Mouse (Mus musculus): ENCODE results near the gene Bzw2.
"Not testable (repeated sequence)": the region's sequence is repeated elsewhere in the genome, so short reads cannot be mapped to it uniquely, and the experiment has no call there.

Gene Bzw2

DNA sequence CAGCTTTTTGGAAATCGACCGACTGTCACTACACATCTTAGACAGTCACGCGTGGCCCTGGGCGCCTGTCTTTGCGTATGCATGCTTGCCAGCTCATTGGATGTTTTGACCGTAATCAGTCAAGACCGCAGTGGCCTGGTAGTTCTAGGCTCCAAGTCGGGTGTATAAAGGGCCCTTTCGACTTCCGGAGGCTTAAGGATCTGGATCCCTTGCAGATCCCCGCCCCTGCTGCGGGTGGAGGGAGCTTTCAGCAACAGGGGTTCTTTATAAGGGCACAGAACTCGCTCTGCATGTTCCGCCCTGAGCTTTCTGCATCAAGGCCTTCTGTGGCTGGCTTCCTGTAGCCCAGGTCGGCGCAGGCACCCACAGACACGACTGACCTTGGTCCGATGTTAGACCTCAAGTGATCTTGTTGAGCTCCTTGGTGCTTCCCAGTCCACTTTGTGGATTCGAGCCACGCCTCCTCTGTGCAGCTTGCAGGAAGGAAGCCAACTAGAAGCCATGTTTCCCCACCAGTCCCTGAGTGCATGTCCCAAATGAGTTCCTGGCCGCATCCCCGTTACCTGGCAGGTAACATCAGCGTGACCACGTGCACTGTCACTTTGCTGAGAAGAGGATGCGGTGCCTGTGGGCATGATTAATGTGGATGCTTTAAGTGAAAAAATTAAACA lies at the start of gene Bzw2:
Bzw2 (minus strand) TSS at position 443 of the 671 bp plus-strand sequence.
- peak; percentile 81 to 86 for DNase-seq

DNA sequence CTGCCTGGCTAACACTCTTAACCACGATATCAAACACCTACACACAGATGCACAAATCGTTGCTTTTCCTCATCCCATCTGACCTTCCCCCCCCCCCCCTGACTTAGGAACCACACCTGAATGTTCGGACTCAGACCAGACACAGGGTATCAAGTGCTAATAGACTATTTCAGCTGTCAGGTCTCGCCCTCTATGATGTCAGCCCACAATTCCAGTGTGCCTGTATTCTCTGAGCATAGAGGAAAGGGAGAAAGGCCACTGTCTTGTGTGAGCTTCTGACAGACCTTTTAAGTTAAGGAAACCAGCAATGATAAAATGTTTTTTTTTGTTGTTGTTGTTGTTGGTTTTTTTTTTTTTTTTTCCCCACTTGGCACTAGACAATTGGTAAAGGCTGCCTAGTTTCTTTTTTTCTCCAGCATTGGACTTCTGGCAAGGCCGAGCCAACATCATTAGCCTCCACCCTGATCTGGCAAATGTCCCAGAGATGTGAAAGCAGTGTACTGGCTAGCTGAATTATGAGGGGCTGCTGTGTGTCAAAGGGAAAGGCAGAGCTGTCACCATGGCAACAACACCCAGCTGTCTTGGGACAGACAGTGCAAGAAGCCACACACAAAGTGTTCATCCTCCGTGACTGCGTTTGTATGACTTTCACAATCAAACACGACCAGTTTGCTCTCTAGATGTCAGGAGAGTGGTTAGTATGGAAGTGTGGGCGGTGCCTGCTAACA lies 49.4 kb upstream of the Bzw2 start:
- peak; percentile 55 to 63 for DNase-seq

DNA sequence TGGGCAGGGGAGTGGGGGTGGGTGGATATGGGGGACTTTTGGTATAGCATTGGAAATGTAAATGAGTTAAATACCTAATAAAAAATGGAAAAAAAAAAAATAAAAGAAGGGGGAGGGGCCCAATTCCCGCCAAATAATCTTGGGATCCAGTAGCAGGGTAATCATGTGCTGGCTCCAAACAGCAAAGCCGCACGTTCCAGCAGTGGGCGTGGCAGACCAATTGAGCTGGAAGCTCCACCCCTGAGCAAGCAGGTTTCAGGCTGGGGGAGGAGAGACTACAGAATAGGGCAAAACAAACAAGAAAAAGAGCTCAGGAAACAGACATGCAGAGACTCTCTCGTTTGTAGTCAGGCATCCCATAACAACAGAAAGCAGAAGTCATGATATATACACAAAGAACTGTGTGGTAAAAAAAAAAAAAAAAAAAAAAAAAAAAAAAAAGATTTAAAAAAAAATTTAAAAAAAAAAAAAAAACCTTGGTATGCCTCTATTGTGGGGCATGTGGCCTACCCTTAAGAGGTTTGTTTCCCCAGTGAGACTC lies 47.8 kb upstream of the Bzw2 start:
- DNase-seq, result not testable (repeated sequence)

DNA sequence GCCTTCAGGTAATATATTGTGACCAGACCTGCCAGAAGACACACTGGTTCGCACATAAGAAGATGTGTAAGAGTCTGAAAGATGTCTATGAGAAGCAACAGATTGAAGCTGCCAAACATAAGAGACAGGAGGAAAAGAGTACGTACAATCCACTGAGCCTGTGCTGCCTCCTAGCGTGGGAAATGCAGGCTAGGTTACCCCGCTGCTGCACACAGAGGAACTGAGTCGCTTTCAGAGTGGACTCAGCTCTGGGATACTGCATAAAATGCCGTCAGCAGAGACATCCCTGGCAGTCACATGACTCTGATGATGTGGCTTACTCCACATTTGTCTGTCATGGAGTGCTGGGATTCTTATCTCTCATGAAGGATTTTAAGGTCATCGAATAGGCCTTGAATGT lies 37.1 kb upstream of the Bzw2 start:
- no peak for DNase-seq

DNA sequence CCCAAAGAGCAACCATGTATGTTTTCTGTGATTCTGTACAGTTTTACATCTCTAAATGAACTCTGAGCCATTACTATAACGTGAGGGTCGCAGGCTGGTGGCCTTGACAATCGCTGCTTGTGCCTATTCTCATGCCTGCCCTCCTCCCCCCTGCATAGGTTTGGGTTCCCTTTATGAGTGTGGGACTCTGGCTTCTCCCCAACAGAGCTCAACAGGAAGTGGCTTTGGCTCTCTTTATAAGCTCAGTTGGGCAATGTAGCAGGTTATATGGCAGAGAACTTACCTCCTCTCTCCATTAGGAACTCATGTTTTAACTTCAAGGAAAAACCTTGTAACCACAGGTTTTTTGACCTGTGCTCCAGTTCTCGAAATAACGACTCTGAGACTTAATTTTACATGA lies 32.5 kb upstream of the Bzw2 start:
- DNase-seq, result no peak

DNA sequence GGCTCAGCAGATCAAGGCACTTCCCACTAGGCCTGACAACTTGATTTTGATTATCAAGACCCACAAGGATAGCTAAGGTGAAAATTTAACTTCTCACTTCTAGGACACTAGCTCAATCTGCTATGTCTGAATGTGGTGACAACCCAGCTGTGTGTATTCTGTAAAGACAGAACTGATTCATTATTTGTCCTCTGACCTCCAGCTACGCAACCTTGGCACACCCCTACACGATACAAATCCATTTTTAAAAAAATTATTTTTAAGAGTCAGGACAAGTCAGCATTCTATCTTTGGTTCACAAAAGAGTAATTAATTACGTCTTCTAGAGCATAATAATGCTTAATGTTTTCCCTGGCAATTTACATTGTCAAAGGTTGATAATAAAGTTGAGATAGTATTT lies 31.7 kb upstream of the Bzw2 start:
- DNase-seq, result no peak

DNA sequence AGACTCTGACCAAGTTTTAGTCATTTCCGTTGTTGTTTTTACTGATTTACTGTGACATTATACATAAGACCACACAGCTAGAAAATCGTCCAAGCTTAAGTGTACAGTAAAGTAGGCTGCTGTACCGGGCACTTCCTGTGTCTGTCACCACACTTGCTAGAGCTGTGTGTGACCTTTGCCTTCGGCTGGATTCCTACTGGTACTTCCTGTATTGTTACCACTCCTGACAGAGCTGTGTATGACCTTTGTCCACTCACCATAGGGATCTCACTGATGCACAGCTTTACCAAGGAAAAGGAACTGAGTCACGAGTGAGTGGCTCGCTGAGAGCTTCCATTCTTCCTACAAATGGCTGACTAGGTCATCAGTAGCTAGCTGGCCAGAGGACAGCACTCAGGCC lies 29.2 kb upstream of the Bzw2 start:
- DNase-seq, result peak in 1 of 2 experiments; percentile 26

DNA sequence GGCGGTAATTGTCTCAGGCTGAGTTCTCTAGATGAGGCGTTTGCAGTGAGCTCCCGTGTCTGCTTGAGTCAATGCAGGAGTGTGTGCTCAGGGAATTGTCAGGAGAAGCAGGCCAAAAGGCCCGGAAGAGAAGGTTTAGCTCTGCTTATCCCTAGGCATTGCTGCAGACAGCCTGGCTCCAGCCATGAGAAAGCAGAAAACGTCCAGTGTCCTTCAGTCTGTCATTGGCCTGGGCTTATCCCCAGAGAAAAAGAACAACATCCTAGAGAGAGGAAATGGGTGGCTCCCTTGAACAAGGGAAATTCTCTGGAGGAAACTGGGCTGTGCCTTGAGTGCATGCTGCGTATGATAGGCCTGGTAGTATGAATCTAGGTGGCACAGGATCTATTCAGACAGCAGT lies 24.7 kb upstream of the Bzw2 start:
- DNase-seq, result peak; percentile 10 to 33

DNA sequence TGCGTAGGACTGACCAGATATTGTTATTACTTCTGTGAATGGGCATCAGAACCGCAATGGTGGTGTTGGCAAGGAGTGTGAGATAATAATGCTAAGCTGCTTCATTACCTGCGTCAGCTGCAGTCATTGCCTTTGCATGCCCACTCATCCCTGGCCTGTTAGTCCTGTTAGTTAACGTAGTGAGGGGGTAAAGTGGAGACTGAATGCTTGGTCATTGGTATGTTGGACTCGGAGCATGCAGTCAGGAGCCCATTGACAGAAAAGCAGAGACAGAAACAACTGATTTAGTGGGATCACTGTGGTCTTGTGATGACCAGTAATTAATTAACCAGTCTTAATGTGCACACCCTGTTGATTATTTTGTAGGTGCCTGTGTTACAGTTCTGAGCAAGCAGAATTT lies 19.3 kb upstream of the Bzw2 start:
- DNase-seq, result no peak

DNA sequence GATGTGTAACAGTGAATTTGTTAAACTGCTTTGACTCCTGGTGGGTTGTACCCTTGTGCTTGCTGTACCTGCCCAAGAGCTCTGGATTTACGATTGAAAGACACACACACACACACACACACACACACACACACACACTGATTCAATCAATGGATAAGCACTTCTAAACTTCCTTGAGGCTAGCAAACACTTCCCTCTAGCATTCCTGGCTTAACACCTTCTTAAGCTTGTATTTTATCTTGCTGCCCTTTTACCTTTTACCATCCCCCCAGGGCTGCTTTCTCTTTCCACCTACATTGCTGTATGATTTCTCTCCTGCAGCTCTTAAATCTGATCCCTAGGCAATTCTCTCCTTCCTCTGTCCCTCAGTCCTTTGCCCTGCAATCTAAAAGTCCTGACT lies 7.4 kb upstream of the Bzw2 start:
- DNase-seq, result no peak

DNA sequence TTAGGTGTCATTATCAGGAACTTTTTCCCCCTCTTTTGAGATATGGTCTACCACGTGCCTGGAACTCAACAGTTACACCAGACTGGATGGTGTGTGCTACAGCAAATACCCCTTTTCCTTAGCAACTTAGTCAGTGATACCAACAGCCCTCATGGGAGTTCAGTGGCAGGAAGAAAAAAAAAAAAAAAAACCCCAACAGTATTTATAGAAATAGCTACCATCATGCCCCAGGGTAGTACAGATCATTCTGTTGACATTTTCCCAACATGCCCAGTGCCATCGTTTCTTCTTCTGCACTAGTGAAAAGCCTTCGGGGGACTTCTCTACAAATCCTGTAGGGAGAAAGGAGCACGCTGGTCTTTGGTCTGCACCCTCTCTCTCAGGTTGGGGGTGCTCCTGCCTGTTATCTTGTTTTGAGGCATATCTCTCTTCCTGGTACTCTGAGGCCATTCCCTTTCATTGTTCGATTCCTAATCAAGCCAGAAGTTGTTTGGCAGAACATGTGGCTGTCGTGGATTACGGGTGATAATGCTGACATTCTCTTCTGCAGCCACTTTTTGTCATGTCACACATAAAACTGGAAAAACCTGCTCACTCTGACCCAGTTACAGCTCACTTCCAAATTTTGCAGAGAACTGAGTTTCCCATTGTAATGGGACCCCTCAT lies 6.4 kb upstream of the Bzw2 start:
- no peak for DNase-seq

DNA sequence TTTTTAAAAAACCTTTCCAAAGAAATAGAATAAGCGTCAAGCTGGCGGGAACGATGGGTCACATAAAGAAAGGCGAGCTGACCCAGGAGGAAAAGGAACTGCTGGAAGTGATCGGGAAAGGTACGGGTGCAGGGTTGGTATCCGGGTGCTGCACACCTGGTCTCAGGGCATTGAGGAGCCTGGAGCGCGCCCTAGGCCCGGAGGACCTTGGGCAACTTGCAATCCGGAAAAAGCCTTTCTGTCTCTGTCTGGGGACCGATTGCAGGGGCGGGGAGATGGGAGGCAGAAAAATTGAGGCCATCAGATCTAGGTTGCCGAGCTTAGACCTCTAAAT lies 609 bp downstream of the Bzw2 start:
- DNase-seq, result peak in 1 of 2 experiments; percentile 64

DNA sequence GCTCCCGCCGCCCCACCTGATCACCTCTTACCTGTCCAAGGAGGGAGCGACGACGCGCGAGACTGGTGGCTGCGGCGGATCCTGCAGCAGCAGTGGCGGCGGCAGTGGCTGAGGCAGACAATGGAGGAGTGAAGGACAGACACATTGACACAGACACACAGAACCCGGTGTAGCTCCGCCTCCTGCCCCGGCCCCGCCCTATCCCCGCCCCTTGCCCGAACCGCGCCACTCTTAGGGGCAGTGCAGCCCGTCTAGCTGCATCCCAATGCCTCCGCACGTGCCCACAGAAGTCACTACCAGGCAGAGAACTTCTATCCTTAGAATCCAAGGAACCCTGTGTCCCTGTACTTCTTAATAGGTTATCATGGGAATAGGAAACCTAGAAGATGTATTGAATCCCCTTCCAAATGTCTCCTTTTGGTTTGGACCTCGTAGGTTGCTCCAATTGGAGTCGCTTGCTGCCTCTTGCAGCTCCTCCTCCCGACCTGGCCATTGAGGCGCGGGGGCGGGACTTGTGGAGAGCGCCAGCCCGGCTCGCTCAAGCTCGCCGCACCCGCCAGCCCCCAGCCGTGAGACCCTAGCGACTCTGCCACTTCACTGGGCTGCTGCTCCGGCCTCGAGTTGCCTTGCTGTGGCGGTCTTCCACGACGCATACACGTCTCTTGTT lies 1.1 kb downstream of the Bzw2 start, which contains the start of gene Ankmy2:
Ankmy2 (plus strand) TSS at position 478 of the 667 bp plus-strand sequence.
- DNase-seq, result peak; percentile 92 to 95

DNA sequence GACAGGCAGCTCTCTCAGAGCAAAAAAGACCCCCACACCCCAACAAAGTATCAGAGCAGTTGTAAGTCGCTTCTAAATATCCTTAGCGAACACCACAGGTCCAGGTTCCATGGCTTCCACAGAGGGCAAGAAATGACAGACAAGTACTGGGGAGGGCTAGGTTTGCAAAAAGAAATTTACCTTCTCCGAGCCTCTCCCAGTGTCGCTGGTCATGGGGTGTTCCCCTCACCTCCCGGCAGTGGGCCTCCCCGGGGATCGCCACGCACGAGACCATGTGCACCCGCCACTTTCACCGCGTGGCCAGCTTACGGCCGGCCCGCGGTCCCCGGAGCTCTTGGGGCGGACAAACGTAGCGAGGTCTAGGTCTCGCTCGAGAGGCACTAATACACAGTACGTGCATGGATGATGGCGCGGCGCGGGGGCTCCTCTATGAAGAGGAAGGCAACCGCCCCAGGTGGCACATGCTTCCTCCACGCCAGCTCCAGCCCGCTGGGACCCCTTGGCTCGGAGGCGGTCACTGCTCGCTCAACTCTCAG lies 1.7 kb downstream of the Bzw2 start:
- DNase-seq, result no peak

DNA sequence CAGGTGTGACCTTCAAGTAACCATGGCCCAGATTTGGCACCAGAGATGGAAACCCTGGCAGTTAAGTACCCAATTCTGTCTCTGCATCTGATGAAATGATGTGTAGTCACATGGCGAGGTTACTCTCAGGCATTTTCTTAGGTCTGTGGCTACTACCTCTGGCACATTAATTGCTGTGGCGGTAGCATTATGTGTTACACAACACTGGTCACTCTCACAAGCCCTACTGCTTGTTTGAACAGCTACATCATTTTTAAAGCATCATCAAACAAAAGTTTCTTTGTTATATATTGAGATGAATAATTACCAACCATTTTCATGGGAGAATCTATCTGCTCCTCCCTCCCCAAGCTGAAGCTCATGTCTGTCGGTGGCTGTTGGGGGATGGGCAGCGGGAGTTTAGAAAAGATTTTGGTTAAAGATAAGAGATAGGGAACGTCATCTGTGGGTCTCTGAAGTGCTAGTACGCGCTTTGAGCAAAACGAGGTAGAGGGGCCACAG lies 2.7 kb downstream of the Bzw2 start:
- DNase-seq, result peak in 1 of 2 experiments; percentile 18

DNA sequence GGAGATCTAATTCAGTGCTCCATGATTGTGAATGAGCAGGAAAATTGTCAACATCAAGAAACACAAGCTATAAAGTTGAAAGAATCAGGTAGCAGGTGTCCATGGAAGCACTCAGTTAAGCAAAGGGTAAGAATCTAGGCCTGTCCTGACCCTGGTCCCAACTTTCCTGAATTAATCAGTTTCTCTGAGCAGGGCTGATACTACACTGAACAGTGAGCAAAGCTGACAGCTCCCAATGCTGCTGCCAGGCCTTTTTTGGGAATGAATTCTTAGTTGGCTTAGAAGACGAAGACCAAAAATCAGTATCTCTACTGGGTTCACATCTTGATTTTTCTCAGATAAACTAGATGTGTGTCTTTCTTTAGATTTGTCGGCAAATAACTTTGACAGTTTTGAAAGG lies 7.1 kb downstream of the Bzw2 start:
- no peak for DNase-seq

DNA sequence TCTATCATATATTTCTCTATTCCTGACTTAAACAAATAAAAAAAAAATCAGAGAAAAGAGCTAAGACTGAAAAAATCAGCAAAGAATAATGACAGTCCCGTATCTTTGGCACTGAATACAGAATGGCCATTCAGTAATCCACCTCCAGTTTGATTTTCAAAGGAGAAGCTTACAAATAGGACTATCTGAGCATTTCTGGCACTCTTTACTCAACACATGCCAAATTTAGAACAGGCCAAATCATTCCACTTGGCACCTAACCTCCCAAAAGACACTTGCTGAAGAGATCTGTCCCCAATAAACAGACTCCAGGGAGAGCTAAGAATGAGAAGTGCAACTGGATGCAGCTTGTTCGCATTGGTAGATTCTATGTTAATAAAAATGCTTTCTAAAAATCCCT lies 7.6 kb downstream of the Bzw2 start:
- DNase-seq, result no peak

DNA sequence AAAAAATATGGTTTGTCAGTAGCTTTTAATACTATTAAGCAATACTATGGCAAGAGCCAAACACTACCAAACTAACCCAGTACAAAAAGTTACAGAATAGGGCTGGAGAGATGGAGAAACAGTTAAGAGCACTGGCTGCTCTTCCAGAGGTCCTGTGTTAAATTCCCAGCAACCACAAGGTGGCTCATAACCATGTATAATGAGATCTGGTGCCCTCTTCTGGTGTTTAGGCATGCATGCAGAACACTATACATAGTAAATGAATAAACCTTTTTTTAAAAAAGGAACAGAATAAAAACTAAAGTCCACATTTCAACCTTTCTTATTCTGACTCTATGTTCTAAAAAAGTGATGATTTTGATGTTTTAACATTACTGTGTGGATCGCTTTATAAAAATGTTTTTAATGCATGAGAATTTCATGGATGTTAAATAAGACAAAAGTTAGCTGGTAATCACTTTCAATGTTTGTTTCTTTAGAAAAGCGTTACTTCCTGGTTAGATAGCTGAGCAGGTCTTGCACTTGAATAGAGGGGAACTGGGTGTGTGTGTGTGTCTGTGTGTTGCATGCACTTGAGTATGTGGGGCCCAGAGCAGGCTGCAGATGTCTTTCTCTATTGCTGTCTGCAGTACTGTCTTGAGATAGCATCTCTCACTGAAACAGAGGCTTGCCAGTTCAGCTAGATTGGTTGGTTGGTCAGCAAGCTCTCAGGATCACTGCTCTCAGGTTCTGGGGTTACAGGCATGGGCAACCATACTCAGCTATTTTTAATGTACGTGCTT lies 11.5 kb downstream of the Bzw2 start:
- no peak for DNase-seq

DNA sequence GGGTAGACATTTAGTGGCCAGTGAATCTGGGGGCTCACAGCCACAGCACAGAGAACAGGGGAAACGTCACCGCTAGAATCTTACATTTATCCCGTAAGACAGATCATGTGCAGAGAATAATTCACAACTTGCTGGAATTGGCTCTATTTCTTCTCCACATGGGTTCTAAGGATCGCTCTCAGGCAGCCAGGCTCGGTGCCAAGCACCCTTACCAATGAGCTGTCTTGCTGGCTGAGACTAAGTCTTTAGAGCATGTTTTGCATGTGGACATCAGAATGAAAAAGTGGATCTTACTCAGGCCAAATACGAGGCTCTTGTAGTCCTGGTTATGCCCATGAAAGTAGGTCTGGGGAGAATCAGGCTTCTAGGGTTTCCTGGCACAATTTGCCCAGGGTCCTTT lies 17.5 kb downstream of the Bzw2 start:
- DNase-seq, result peak; percentile 29 to 72

DNA sequence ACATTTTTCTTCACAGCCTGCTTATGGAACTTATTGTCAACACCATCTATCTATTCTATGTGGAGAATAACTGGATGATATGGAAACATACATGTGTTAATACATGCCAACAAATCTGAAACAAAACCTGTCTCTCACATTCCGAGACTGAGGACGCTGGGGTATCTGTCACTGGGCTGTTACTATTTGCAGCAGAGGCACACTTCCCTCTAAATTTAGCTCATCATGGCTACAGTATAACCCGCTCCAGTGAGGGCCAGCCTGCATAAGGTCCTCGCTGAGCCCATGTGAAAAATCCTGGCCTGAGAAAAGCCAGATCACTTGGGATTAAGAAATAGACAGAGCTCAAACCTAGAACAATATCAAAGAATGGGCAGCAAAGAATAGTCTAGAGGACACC lies 20.7 kb downstream of the Bzw2 start:
- DNase-seq, result no peak

DNA sequence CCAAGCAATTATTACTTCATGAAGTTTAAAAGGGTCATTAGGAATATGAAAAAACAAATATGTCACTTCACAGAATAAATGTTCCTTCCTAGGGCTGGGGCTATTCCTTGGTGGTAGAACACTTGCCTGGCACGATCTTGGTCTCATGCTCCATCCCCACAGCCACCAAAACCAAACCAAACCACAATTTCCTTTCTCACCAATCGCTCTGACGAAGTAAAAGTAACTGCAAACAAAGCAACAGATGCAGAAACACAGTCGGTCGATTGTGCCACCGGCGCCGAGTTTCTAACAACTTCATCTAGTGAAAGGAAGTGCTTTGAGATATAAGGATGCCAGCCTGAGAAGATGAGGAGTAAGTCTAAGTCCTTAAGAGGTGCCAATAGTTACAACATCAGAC lies 21.6 kb downstream of the Bzw2 start:
- DNase-seq, result no peak

DNA sequence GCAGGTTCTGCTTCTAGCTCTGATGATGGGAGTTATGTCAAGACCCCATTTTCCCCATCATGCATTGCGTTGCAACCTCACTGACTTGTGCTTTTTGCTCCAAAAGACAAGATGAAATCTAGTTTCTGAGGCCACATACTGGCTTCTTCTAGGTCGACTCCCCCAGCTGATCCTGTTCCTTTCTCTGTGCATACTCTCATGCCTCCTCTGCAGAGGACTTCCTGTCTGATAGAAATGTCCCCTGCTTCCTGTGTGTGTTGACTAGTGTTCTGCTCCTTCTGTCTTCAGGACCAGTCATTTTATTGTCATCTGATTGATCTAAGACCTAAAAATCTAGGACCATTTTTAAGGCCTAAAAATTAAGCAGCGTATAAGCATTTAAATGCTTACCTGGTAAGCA lies 22.5 kb downstream of the Bzw2 start:
- DNase-seq, result no peak

Data from lung, postnatal 4 days (tissue).